Mouse (Mus musculus) liver, embryonic 15.5 days (tissue): Measurements from ENCODE around the gene Mthfd2l. TPM values are rescaled to one million over a fixed set of nuclear protein-coding genes. Genes with fewer than 3 reads are reported as not detected.

Source experiments
- ATAC-seq: fragments of 200-750 bp; cut with Nextera tagmentation; 2 replicates; pipeline ENCODE4 v1.8.0; 2017; ENCODE audit warnings: moderate number of reproducible peaks, mild to moderate bottlenecking, moderate library complexity; ENCODE audit not compliant: insufficient read depth
- H3K27ac ChIP-seq: fragments of 300-500 bp; sonication (generic); replicated peaks from 2 replicates; pipeline ENCODE4 v1.5.1; 2015; ENCODE audit warnings: mild to moderate bottlenecking, inconsistent platforms
- H3K27me3 ChIP-seq: fragments of 300-500 bp; sonication (generic); 2 replicates; pipeline ENCODE4 v1.6.1; 2015; ENCODE audit warnings: mild to moderate bottlenecking, inconsistent platforms
- H3K36me3 ChIP-seq: fragments of 300-500 bp; sonication (generic); replicated peaks from 2 replicates; pipeline ENCODE4 v1.6.1; 2015; ENCODE audit warnings: moderate library complexity, mild to moderate bottlenecking, inconsistent platforms
- H3K4me1 ChIP-seq: fragments of 300-500 bp; sonication (generic); replicated peaks from 2 replicates; pipeline ENCODE4 v1.6.1; 2015; ENCODE audit warnings: inconsistent platforms
- H3K4me2 ChIP-seq: fragments of 300-500 bp; sonication (generic); 2 replicates; pipeline ENCODE4 v1.6.1; 2015; ENCODE audit warnings: moderate library complexity, mild to moderate bottlenecking, inconsistent platforms
- H3K4me3 ChIP-seq: fragments of 300-500 bp; sonication (generic); replicated peaks from 2 replicates; pipeline ENCODE4 v1.5.1; 2015; ENCODE audit warnings: mild to moderate bottlenecking, inconsistent platforms
- H3K9ac ChIP-seq: fragments of 300-500 bp; sonication (generic); 2 replicates; pipeline ENCODE4 v1.6.1; 2015; ENCODE audit warnings: moderate library complexity, mild to moderate bottlenecking, inconsistent platforms
- H3K9me3 ChIP-seq: fragments of 300-500 bp; sonication (generic); replicated peaks from 2 replicates; pipeline ENCODE4 v1.6.1; 2016; ENCODE audit warnings: inconsistent platforms
- WGBS: fragments of 180-500 bp; shearing (Covaris S2); methylation state at CpG from one replicate; pipeline ENCODE4 v1.1.7; 2015; ENCODE audit warnings: mixed read lengths; ENCODE audit not compliant: insufficient replicate concordance; 5-methylcytosine and 5-hydroxymethylcytosine counted together
- polyA plus RNA-seq: library from polyadenylated mRNA; unstranded; fragments of >200 nt; fragmentation: Nextera tagmentation; extraction: Ambion mirVana; gene quantifications from 2 replicates; pipeline ENCODE4 v1.2.1, GENCODE M21; 2015

The Mthfd2l gene
- 5.3 and 6.7 TPM in 2 replicates for polyA plus RNA-seq

GRCm38 (mm10) chr5:90930971-90931851 is at the start of gene Mthfd2l:
Gene Mthfd2l, plus strand, starts transcription at chr5:90931117.
- Histone ChIP-seq H3K4me3 (peak within 1 kb of the TSS; percentile 73), H3K4me2 (peak within 1 kb of the TSS; percentile 88), H3K27me3 (no peaks in the 10 kb centered on the region), H3K4me1 (peaks cover 20% of the 10 kb centered on the region), H3K9me3 (no peaks in the 10 kb centered on the region), H3K36me3 (no peaks in the 10 kb centered on the region), H3K27ac (peak within 1 kb of the TSS; percentile 77), H3K9ac (peak within 1 kb of the TSS; percentile 78)
- WGBS, result under 1% methylated on average over 79 of the region's 79 CpGs
- ATAC-seq, result peak; percentile 96

- Histone ChIP-seq H3K27ac (no peak overlapping the region), H3K4me2 (no peak overlapping the region), H3K27me3 (no peaks in the 10 kb centered on the region), H3K4me3 (no peak overlapping the region), H3K4me1 (0 out of 2 replicates have a peak, but pooled peaks cover 5% of the 10 kb centered on the region), H3K36me3 (no peaks in the 10 kb centered on the region), H3K9ac (no peak overlapping the region), H3K9me3 (no peaks in the 10 kb centered on the region)
- ATAC-seq, result no peak
- 67% methylated on average over 5 of the region's 5 CpGs for WGBS
Observed at GRCm38 (mm10) chr5:90881682-90882081, 49.2 kb upstream of the Mthfd2l start.

- Histone ChIP-seq H3K4me2 (no peak overlapping the region), H3K27ac (no peak overlapping the region), H3K9me3 (no peaks in the 10 kb centered on the region), H3K4me3 (no peak overlapping the region), H3K36me3 (no peaks in the 10 kb centered on the region), H3K9ac (no peak overlapping the region), H3K27me3 (no peaks in the 10 kb centered on the region), H3K4me1 (0 out of 2 replicates have a peak, but pooled peaks cover 5% of the 10 kb centered on the region)
- ATAC-seq, result no peak
- 68% methylated on average over 5 of the region's 5 CpGs for WGBS
Observed at GRCm38 (mm10) chr5:90882146-90882545, 48.8 kb upstream of the Mthfd2l start.

GRCm38 (mm10) chr5:90884628-90885242 is 46.2 kb upstream of the Mthfd2l start:
- H3K9me3 ChIP-seq, result no peaks in the 10 kb centered on the region
- 0 out of 2 replicates have a peak, but pooled peaks cover 5% of the 10 kb centered on the region for H3K4me1 ChIP-seq
- H3K36me3 ChIP-seq, result no peaks in the 10 kb centered on the region
- H3K9ac ChIP-seq, result no peak overlapping the region
- H3K27me3 ChIP-seq, result peaks cover 5% of the 10 kb centered on the region; the same call in 1 of the 2 replicates
- no peak overlapping the region for H3K4me3 ChIP-seq
- 31% methylated on average over 2 of the region's 2 CpGs for WGBS
- ATAC-seq, result peak; percentile 18; the same call in 1 of the 2 replicates
- no peak overlapping the region for H3K27ac ChIP-seq
- no peak overlapping the region for H3K4me2 ChIP-seq

GRCm38 (mm10) chr5:90888661-90889060 is 42.3 kb upstream of the Mthfd2l start:
- WGBS, result 59% methylated on average over 5 of the region's 5 CpGs
- H3K9ac ChIP-seq, result no peak overlapping the region
- H3K27ac ChIP-seq, result no peak overlapping the region
- peaks cover 27% of the 10 kb centered on the region for H3K27me3 ChIP-seq
- H3K4me1 ChIP-seq, result 0 out of 2 replicates have a peak, but pooled peaks cover 5% of the 10 kb centered on the region
- H3K4me2 ChIP-seq, result no peak overlapping the region
- H3K4me3 ChIP-seq, result no peak overlapping the region
- no peaks in the 10 kb centered on the region for H3K36me3 ChIP-seq
- no peak for ATAC-seq
- H3K9me3 ChIP-seq, result no peaks in the 10 kb centered on the region

- Histone ChIP-seq H3K4me1 (no peaks in the 10 kb centered on the region), H3K27ac (peak within 1 kb of the TSS; percentile 73), H3K9me3 (no peaks in the 10 kb centered on the region), H3K4me3 (peak within 1 kb of the TSS; percentile 45), H3K9ac (no peak within 1 kb of the TSS), H3K4me2 (peak within 1 kb of the TSS; percentile 54), H3K36me3 (no peaks in the 10 kb centered on the region), H3K27me3 (peaks cover 27% of the 10 kb centered on the region)
- 9% methylated on average over 30 of the region's 30 CpGs for WGBS
- peak; percentile 78 for ATAC-seq
Observed at GRCm38 (mm10) chr5:90890519-90891463, 40.1 kb upstream of the Mthfd2l start, which contains the start of gene Cxcl1. Gene Cxcl1, plus strand, starts transcription at chr5:90891241.

- peak overlapping the region; percentile 45 for H3K4me3 ChIP-seq
- H3K36me3 ChIP-seq, result no peaks in the 10 kb centered on the region
- no peaks in the 10 kb centered on the region for H3K4me1 ChIP-seq
- 32% methylated on average over 10 of the region's 10 CpGs for WGBS
- peak overlapping the region; percentile 54 for H3K4me2 ChIP-seq
- no peaks in the 10 kb centered on the region for H3K9me3 ChIP-seq
- H3K9ac ChIP-seq, result no peak overlapping the region
- H3K27me3 ChIP-seq, result peaks cover 27% of the 10 kb centered on the region
- ATAC-seq, result no peak
- peak overlapping the region; percentile 73 for H3K27ac ChIP-seq
Observed at GRCm38 (mm10) chr5:90891464-90891813, 39.5 kb upstream of the Mthfd2l start.

- H3K36me3 ChIP-seq, result no peaks in the 10 kb centered on the region
- WGBS, result 53% methylated on average over 8 of the region's 8 CpGs
- no peaks in the 10 kb centered on the region for H3K9me3 ChIP-seq
- no peaks in the 10 kb centered on the region for H3K4me1 ChIP-seq
- H3K4me2 ChIP-seq, result no peak overlapping the region
- no peak overlapping the region for H3K9ac ChIP-seq
- no peak for ATAC-seq
- no peak overlapping the region for H3K4me3 ChIP-seq
- H3K27ac ChIP-seq, result no peak overlapping the region
- H3K27me3 ChIP-seq, result peaks cover 27% of the 10 kb centered on the region
Observed at GRCm38 (mm10) chr5:90894231-90894630, 36.7 kb upstream of the Mthfd2l start.

- no peaks in the 10 kb centered on the region for H3K9me3 ChIP-seq
- no peak for ATAC-seq
- H3K4me1 ChIP-seq, result no peaks in the 10 kb centered on the region
- no peak overlapping the region for H3K4me3 ChIP-seq
- no peaks in the 10 kb centered on the region for H3K27me3 ChIP-seq
- 51% methylated on average over 3 of the region's 3 CpGs for WGBS
- H3K27ac ChIP-seq, result no peak overlapping the region
- no peak overlapping the region for H3K9ac ChIP-seq
- H3K36me3 ChIP-seq, result no peaks in the 10 kb centered on the region
- no peak overlapping the region for H3K4me2 ChIP-seq
Observed at GRCm38 (mm10) chr5:90897429-90897828, 33.5 kb upstream of the Mthfd2l start.

GRCm38 (mm10) chr5:90899308-90899707 is 31.6 kb upstream of the Mthfd2l start:
- Histone ChIP-seq H3K4me1 (peaks cover 9% of the 10 kb centered on the region; the same call in 1 of the 2 replicates), H3K27ac (no peak overlapping the region), H3K27me3 (peaks cover 11% of the 10 kb centered on the region; the same call in 1 of the 2 replicates), H3K36me3 (no peaks in the 10 kb centered on the region), H3K4me3 (no peak overlapping the region), H3K4me2 (no peak overlapping the region), H3K9me3 (no peaks in the 10 kb centered on the region), H3K9ac (no peak overlapping the region)
- 55% methylated on average over 5 of the region's 5 CpGs for WGBS
- ATAC-seq, result no peak
